Mouse (Mus musculus): ENCODE measurements around the gene Foxa3.

Gene Foxa3

GRCm38 (mm10) chr7:19000421-19000820, 22.9 kb downstream of the Foxa3 start:
- no peak for DNase-seq (ENCODE audit: low spot score)

- DNase-seq (ENCODE audit: low spot score) = no peak
Measured at GRCm38 (mm10) chr7:18998835-18999234, 24.5 kb downstream of the Foxa3 start.

DNA sequence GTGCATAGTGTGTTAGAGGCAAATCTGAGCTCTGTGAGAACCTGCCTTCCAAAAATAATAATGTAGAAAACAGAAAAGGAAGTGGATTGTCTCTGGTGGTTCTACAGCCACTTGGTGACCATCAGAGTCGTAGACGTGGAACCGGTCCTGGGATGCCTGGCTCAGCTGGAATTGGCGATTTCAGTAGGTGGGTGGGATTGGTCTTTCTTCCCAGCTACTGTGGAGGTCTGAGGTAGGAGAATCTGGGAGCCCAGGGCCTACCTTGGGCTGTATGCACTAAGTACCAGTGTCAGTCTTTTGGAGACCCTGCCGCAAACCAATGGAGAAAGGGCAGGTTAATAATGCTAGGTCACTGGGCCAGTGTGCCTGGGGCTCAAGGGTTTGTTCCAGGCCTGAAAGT, 30.3 kb downstream of the Foxa3 start:
- no peak for DNase-seq (ENCODE audit: low spot score)

DNA sequence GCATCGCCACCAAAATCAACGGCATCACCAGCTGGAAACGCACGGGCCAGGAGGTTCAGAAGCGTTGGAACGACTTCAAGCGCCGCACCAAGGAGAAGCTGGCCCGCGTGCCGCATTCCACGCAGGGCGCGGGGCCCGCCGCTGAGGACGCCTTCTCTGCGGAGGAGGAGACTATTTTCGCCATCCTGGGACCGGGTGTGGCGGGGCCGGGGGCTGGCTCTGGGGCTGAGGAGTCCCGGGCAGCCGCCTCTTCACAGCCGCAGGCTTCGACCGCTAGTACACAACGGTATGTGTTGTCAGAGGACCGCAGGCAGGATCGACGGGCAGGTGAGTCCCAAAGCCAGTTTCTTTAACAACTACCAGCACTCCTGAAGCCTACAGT, 31.1 kb downstream of the Foxa3 start:
- DNase-seq (ENCODE audit: low spot score) = peak; percentile 36

GRCm38 (mm10) chr7:18991660-18992293, 31.6 kb downstream of the Foxa3 start:
- peak; percentile 33 for DNase-seq (ENCODE audit: low spot score)

DNA sequence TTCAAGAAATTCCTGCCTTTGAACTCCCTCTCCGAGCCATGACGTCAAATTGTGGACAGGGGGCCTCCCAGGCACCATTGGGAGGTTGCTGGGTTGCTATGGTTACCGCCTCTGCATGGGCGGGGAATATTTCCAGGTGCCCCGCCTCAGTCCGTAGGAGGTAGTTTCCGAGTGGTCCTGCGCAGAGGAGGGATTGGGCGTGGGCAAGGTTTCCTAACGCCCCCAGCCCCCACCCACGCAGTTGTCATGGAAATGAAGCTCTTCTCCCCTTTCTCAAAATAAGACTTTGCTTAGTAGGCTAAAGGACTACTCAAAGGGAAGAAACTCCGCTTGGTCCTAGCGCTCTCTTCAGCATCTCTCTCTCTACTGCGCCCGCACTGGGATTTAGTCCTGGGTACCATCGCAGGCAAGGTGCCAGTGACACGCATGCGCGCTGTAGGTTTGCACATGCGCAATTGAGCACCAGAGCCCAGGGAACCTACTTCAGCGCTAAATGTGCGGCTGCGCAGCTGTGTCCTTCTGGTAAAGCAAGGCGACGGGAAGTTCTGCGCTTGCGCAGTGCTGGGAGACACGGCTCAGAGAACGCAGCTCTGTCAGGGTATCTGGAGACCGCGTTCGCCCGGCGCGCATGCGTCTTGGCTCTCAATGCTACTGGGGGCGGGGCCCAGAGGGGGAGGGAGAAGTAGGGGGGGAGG, 32.6 kb downstream of the Foxa3 start, which contains the start of gene Mypop:
TSS of gene Mypop (plus strand) at position 645 of the 695 bp plus-strand sequence.
- peak; percentile 100 for DNase-seq (ENCODE audit: low spot score)

DNA sequence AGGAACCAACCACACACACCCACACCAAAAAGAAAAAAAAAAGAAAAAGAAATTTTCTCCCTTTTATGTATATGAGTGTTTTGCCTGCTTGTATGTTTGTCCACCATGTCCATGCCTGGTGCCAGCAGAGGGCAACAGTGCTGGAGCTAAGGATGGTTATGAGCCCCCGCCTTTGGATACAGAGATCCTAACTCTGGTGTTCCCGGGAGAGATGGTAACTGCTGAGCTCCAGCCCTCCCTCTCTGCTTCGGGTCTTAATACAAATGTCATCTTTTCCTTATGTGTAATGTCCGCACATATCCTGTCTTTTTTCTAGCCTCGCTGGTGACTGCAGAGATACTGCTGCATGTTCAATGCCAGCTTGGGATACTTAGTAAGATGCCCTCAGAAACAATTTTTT, 33.3 kb downstream of the Foxa3 start:
- peak; percentile 75 for DNase-seq (ENCODE audit: low spot score)

GRCm38 (mm10) chr7:18988780-18989179, 34.6 kb downstream of the Foxa3 start:
- no peak for DNase-seq (ENCODE audit: low spot score)

- no peak for DNase-seq (ENCODE audit: low spot score)
Measured at GRCm38 (mm10) chr7:18987747-18988146, 35.6 kb downstream of the Foxa3 start.

GRCm38 (mm10) chr7:18987100-18987499, 36.2 kb downstream of the Foxa3 start, which contains the start of gene Nanos2:
Gene Nanos2 (plus strand): TSS chr7:18987400.
- no peak for DNase-seq (ENCODE audit: low spot score)

DNA sequence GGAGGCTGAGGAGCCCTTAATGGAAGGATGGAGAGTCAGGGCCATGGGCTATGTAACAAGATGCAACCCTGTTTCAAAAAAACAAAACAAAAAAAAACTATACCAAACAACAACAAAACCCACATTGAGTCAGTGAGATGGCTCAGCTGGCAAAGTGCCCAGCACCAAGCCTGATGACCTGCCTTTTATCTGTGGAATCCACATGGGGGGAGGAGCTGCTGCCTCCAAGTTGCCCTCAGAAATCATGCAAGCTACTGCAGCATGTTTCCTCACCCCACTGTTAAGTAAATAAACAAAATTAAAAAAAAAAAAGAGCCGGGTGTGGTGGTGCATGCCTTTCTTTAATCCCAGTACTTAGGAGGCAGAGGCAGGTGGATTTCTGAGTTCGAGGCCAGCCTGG, 36.8 kb downstream of the Foxa3 start:
- DNase-seq (ENCODE audit: low spot score) = peak; percentile 48

GRCm38 (mm10) chr7:18978381-18978780, 45.0 kb downstream of the Foxa3 start:
- DNase-seq (ENCODE audit: low spot score) = peak; percentile 41

- no peak for DNase-seq (ENCODE audit: low spot score)
Measured at GRCm38 (mm10) chr7:18970956-18971355, 52.4 kb downstream of the Foxa3 start.

GRCm38 (mm10) chr7:18967603-18968002, 55.7 kb downstream of the Foxa3 start:
- DNase-seq (ENCODE audit: low spot score) = no peak

- DNase-seq (ENCODE audit: low spot score) = no peak
Measured at GRCm38 (mm10) chr7:18965312-18965711, 58.0 kb downstream of the Foxa3 start.

DNA sequence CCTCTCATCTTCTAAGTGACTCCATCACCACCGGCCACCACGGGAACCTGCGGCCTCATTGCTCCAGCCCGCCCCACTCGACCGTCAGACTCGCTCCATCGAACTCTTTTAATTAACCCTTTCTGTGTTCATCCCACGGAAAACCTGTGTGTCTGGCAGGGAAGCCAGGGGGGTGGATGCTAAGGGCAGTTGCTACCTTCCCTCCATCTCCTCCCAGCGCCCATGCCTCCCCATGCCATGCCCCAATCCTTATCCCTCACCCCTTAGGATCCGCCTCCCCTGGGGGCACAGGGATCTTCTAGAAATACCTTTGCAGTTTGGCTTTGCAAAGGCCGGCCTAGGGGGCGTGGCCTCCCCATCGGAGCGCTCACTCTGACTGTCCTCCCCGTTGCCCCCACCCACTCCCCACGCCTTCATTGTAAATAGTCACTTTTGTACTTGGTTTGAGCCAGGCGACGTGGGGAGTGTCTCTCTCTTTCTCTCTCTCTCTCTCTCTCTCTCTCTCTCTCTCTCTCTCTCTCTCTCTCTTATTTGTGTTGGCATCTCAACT, 60.0 kb downstream of the Foxa3 start:
- no peak for DNase-seq (ENCODE audit: low spot score)

Data from MN1 (cell line).